Mouse (Mus musculus) Muller cell, postnatal 12 days (primary cell): ENCODE results near the gene Nfkbia.
A peak's percentile ranks its signal among the peaks of the same experiment; 100 is the strongest.

Experiments used
- DNase-seq: peaks from one replicate; pipeline ENCODE4 v3.0.0-alpha.2; 2015; ENCODE audit errors: inconsistent ontology term

The Nfkbia gene

GRCm38 (mm10) chr12:55490722-55491449 is 1.6 kb downstream of the Nfkbia start:
- peak; percentile 40 for DNase-seq

- no peak for DNase-seq
These were observed 2.3 kb downstream of the Nfkbia start for GRCm38 (mm10) chr12:55489986-55490721.

GRCm38 (mm10) chr12:55488661-55489447 is 3.6 kb downstream of the Nfkbia start:
- no peak for DNase-seq

GRCm38 (mm10) chr12:55487843-55488660 is 4.4 kb downstream of the Nfkbia start:
- DNase-seq = no peak

DNA sequence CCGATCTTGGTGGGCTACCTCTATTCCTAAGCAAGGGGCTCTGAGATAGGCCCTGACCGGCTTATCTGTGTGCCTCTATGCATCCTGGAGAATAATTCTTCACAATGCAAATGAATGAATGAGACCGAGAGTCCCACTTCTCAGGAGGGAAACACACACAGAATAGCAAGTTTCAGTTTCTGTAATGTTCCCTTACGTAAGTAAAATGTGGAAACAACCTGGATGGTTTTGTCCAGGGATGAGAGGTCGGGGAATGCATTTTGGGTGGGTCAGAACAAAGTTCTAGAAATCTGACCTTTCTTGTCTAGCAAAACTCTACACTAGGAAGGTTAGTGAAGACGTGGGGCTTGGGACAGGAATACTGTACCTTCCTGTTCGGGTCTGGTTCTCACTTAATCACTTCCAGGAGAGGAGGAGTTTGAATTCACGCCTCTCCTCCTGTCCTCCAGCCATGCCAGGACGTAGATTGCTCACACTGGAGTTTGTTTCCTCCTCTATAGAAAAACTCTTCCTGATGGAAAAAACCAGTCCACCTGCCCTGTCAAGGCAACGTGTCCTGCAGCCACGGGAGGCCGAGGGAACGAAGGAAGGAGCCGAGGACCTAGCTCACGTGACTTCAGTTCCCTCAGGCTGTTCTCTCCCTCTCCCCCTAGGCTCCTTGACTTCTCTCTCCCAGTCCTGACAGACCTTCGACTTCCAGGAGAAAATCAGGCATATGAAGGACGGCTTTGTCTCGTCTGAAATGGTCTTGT is 5.3 kb downstream of the Nfkbia start:
- DNase-seq = no peak

DNA sequence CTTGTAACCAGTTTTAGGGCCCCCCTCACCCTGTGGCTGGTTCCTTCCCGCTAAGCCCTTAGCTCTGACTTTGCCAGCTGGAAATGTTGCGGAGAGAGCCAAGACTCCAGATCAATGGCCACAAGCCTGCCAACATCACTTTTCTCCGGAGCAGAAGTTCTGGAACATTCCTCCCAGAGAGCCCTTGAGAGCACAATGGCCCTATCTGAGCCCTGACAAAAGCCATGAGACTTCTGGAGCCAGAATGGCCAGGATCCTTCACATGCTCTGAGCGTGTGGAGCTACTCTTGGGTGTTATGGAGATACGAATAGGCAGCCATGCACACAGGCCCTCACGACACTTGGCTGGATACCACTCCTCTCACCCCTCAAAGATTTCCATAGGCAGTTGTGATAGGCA is 7.6 kb downstream of the Nfkbia start:
- no peak for DNase-seq

DNA sequence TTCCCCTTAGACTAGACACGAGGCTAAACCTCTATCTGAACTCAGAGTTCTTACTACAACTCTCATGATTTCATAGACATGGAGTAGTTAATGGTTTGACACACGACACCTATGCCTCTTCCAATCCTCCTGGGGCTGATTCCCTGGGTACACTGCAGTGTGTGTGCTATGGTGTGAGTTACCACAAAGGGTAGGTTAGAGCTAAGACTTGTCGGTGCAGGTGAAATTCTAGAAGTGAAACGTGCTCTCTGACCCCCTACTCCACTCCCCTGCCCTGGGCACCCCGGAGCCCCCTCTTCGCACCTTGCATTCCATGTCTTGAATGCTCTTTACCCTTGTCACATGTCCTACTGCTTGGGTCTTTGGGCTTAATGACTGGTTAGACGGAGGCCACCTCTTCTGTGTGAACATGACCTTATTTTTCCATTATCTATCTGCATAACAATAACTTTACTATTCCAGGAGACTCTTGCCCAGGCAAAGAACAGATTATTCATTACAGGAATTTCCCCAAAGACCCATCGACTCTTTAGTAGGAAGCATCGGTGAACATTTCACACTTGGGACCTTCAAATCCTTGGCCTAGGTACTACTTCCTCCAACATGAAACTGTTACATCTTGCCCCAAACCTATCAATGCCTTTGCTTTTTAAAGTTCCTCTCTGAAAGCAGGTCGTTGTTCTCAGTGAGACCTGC is 8.2 kb downstream of the Nfkbia start:
- no peak for DNase-seq

- no peak for DNase-seq
These were observed 8.9 kb downstream of the Nfkbia start for GRCm38 (mm10) chr12:55483591-55483990.

GRCm38 (mm10) chr12:55482732-55483131 is 9.7 kb downstream of the Nfkbia start:
- no peak for DNase-seq

DNA sequence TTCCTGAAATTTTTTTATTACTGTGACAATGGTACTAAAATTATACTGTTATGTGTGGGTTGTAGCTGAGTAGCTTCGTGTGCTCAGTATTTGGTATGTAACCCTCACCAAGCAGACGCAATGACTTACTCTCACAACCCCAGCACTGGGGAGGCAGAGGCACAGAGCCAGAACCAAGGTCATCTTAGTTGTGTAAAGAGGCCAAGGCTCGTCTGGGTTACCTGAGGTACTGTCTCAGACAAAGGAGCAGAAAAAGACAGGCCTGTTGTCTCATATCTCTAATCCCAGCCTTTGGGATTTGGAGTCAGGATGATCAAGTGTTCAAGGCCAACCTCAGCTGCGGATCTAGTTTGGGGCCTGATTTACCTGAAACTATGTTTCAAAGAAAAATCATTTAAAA is 10.7 kb downstream of the Nfkbia start:
- no peak for DNase-seq

- peak; percentile 61 for DNase-seq
These were observed 11.8 kb downstream of the Nfkbia start for GRCm38 (mm10) chr12:55480471-55481153.

- DNase-seq = no peak
These were observed 13.5 kb downstream of the Nfkbia start for GRCm38 (mm10) chr12:55478901-55479300.

- no peak for DNase-seq
These were observed 18.3 kb downstream of the Nfkbia start for GRCm38 (mm10) chr12:55474209-55474583.

DNA sequence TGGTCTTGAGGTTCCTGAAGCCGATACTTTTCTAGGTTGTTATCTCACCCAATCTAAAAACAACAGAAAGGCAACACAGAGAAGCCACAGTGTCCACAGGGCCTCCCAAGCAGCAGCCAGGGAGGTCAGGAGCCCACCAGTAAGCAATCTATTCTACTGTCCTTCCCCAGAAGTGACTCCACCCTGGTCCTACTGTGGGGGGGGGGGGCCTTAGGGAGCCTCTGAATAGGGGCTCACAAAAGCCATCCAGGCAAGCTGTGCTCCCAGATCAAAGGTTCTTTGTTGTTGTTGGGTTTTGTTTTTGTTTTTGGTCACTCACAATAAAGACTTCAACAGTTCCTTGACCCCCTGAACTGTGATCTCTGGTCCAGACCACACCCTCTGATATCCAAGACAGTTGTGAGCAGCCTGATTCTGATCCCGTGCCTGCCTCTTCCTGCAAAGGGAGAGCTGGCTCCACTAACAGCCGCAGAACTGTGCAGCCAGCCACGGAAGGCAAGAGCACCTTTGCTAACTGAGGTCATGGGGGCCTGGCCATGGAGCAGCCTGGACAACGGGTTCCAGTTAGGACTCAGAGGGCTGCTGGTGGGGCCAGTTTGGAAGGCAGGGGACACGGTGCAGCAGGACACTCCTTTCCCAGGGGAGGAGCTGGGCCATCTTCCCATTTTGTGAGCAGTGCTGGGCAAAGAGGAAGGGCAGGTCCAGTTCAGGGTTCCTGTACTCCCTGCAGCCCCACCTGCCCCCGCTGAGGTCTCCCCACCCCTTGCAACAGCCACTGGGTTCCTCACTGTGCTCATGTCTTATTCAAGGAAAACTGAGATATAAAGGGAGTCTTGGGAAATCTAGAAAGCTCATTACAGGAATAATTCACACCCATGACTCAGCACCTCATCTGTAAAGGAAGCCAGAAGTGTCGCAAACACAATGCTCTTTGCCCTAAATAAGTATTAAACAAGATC is 18.9 kb downstream of the Nfkbia start:
- DNase-seq = no peak

- no peak for DNase-seq
These were observed 21.1 kb downstream of the Nfkbia start for GRCm38 (mm10) chr12:55471344-55471743.

DNA sequence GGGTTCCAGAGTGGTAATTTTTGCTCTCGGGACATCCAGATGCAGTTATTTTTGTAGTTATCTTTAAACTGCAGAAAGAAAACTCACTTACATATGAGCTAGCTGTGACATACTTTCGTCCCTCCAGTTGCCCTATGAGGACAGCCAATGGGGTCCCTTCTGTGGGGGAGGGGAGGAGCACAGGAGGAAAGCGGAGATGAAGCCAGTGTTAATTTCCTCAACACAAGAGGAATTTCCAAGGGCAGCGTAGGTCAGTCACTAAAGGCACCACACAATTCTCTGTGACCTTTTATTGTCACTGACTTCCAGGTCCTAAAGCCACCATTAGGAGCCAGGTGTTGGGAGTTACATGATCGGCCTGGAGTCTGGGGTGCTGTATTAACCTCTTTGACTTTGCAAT is 22.0 kb downstream of the Nfkbia start:
- no peak for DNase-seq

GRCm38 (mm10) chr12:55467331-55468180 is 24.9 kb downstream of the Nfkbia start:
- DNase-seq = no peak

GRCm38 (mm10) chr12:55466816-55467215 is 25.6 kb downstream of the Nfkbia start:
- no peak for DNase-seq
